Mouse (Mus musculus): ENCODE data around the gene Olfr23. TPM values are rescaled to one million over a fixed set of nuclear protein-coding genes. Genes with fewer than 3 reads are reported as not detected.
"Not testable (repeated sequence)": the region's sequence is repeated elsewhere in the genome, so short reads cannot be mapped to it uniquely, and the experiment has no call there.

The Olfr23 gene
- total RNA-seq (2022) = not detected

DNA sequence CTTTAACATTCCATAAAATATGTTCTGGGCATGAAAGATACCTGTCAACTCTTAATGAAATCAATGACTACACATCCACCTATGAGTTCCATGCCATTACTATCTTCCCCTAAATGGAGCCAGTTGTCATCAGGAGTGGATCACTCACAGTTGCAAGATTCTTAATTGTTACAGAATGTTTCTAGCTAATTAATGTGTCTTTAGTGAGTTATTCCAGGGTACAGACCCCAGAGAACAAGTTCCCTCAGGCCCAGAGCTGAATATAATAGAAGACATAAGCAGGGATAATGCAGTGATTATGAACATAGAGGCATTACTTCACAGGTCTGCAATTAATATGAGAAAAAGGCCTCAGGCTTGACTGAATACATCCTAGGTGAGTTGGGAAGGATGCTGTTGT lies at the start of gene Olfr23:
Olfr23 (plus strand) TSS at position 301 of the 400 bp plus-strand sequence.
- DNase-seq (ENCODE audit: low spot score in 2 of 2) = no peak

- DNase-seq (ENCODE audit: low spot score in 2 of 2) = no peak
Observed at GRCm38 (mm10) chr11:73890671-73891070, 45.8 kb upstream of the Olfr23 start, which contains the start of gene Olfr394. Olfr394 (minus strand) TSS chr11:73890771.

DNA sequence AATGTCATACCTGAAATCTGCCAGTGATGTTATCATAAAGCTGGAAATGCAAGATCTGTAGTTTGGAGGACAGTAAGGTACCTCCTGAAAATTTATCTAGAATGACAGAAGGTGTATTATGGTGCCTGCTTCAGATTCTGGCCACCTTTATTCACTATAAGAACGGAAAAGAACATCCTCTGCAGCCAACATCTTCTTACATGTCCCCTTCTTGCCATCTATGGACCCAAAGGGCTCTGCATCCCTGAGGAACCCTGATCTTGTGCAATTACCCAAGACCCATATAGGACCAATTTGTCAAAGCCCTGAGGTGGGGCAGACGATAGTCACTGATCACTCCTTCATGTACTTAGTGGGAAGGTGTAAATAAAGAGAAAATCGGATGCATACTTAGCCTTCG lies 27.3 kb upstream of the Olfr23 start, which contains the start of gene Olfr395:
Olfr395 (minus strand) TSS at position 101 of the 400 bp plus-strand sequence.
- DNase-seq (ENCODE audit: low spot score in 2 of 2) = not testable (repeated sequence)

DNA sequence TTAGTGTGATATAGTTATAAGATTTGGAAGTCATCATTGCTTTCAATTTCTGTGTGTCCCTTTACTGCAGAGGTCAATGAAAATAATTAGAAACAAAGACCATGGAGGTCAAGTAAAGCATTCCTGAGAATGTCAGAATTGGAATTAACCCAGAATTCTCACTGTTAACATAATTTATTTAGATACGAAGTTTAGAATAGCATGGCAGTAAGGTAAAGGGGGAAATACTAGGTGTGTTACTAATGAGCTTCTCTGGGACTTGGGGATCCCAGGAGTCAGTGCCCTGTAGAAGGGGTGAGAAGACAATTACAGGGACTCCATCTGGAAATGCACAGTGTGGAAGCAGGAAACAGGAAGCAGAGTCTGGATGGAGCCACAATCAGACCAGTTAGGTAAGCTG lies 24.0 kb downstream of the Olfr23 start, which contains the start of gene Olfr397:
Olfr397 (plus strand) TSS at position 301 of the 400 bp plus-strand sequence.
- DNase-seq (ENCODE audit: low spot score in 2 of 2) = no peak

- no peak for DNase-seq (ENCODE audit: low spot score in 2 of 2)
Observed at GRCm38 (mm10) chr11:73990307-73990706, 53.8 kb downstream of the Olfr23 start, which contains the start of gene Olfr398. Olfr398 (minus strand) TSS chr11:73990407.

Other genes starting within 250 kb of the Olfr23 start
- not detected for gene Zfp735, start 247.9 kb upstream of the Olfr23 start, total RNA-seq (2022)
- not detected for gene Olfr389, start 156.0 kb upstream of the Olfr23 start, total RNA-seq (2022)
- not detected for gene Olfr390, start 153.7 kb upstream of the Olfr23 start, total RNA-seq (2022)
- not detected for gene Olfr391-ps, start 133.6 kb upstream of the Olfr23 start, total RNA-seq (2022)
- gene Olfr392, start 119.6 kb upstream of the Olfr23 start, total RNA-seq (2022) = not detected
- not detected for gene Olfr393, start 85.2 kb upstream of the Olfr23 start, total RNA-seq (2022)
- not detected for gene Olfr394, start 45.9 kb upstream of the Olfr23 start, total RNA-seq (2022)
- gene Olfr395, start 27.4 kb upstream of the Olfr23 start, total RNA-seq (2022) = not detected
- not detected for gene Olfr397, start 24.1 kb downstream of the Olfr23 start, total RNA-seq (2022)
- not detected for gene Olfr398, start 53.7 kb downstream of the Olfr23 start, total RNA-seq (2022)
- not detected for gene Olfr139, start 119.9 kb downstream of the Olfr23 start, total RNA-seq (2022)
- gene Olfr399, start 119.9 kb downstream of the Olfr23 start, total RNA-seq (2022) = not detected
- not detected for gene Zfp616, start 133.3 kb downstream of the Olfr23 start, total RNA-seq (2022)
- not detected for gene Olfr401, start 177.0 kb downstream of the Olfr23 start, total RNA-seq (2022)
- not detected for gene Olfr402, start 216.9 kb downstream of the Olfr23 start, total RNA-seq (2022)
- not detected for gene Olfr403, start 249.6 kb downstream of the Olfr23 start, total RNA-seq (2022)